Mouse (Mus musculus): ENCODE data around the gene Rab2b. TPM values are rescaled to one million over a fixed set of nuclear protein-coding genes. Genes with fewer than 3 reads are reported as not detected.

The Rab2b gene
- polyA plus RNA-seq, 1 experiment = 23.2 TPM

- H3K9ac ChIP-seq (ENCODE audit: low read depth, poor library complexity, severe bottlenecking) = no peak overlapping the region
- H3K9me3 ChIP-seq (replicated peaks; ENCODE audit: control insufficient read depth, insufficient read depth, low read length, poor library complexity, severe bottlenecking) = no peaks in the 10 kb centered on the region
- no peak overlapping the region for H3K27ac ChIP-seq (ENCODE audit: insufficient read depth, low read length)
- H3K27me3 ChIP-seq (ENCODE audit: control insufficient read depth, insufficient read depth, low read length, poor library complexity, severe bottlenecking) = no peaks in the 10 kb centered on the region
- no peak for TF ChIP-seq POLR2A (IDR thresholded peaks at IDR 0.05; ENCODE audit: insufficient read depth, low read length)
- no peak for TF ChIP-seq CTCF (IDR thresholded peaks at IDR 0.05; ENCODE audit: low read depth, low read length)
- TF ChIP-seq EP300 (IDR thresholded peaks at IDR 0.05; ENCODE audit: insufficient read depth, low read depth, low read length) = no peak
- peaks cover 61% of the 10 kb centered on the region for H3K36me3 ChIP-seq (ENCODE audit: control insufficient read depth, insufficient read depth, low read length, poor library complexity, severe bottlenecking)
- H3K4me3 ChIP-seq (ENCODE audit: low read depth, low read length) = no peak overlapping the region
- H3K4me1 ChIP-seq (ENCODE audit: control insufficient read depth, insufficient read depth, low read length) = no peaks in the 10 kb centered on the region
Measured at GRCm38 (mm10) chr14:52232249-52232648, 47.1 kb downstream of the Rab2b start.

GRCm38 (mm10) chr14:52225972-52226371, 53.4 kb downstream of the Rab2b start:
- no peak overlapping the region for H3K9ac ChIP-seq (ENCODE audit: low read depth, poor library complexity, severe bottlenecking)
- no peak for TF ChIP-seq CTCF (IDR thresholded peaks at IDR 0.05; ENCODE audit: low read depth, low read length)
- no peak for TF ChIP-seq POLR2A (IDR thresholded peaks at IDR 0.05; ENCODE audit: insufficient read depth, low read length)
- no peak for TF ChIP-seq EP300 (IDR thresholded peaks at IDR 0.05; ENCODE audit: insufficient read depth, low read depth, low read length)
- no peak overlapping the region for H3K4me3 ChIP-seq (ENCODE audit: low read depth, low read length)
- H3K36me3 ChIP-seq (ENCODE audit: control insufficient read depth, insufficient read depth, low read length, poor library complexity, severe bottlenecking) = peaks cover 75% of the 10 kb centered on the region
- no peaks in the 10 kb centered on the region for H3K27me3 ChIP-seq (ENCODE audit: control insufficient read depth, insufficient read depth, low read length, poor library complexity, severe bottlenecking)
- H3K27ac ChIP-seq (ENCODE audit: insufficient read depth, low read length) = no peak overlapping the region
- H3K4me1 ChIP-seq (ENCODE audit: control insufficient read depth, insufficient read depth, low read length) = no peaks in the 10 kb centered on the region
- H3K9me3 ChIP-seq (replicated peaks; ENCODE audit: control insufficient read depth, insufficient read depth, low read length, poor library complexity, severe bottlenecking) = no peaks in the 10 kb centered on the region

- Histone ChIP-seq H3K36me3 (ENCODE audit: control insufficient read depth, insufficient read depth, low read length, poor library complexity, severe bottlenecking) (peaks cover 73% of the 10 kb centered on the region), H3K27me3 (ENCODE audit: control insufficient read depth, insufficient read depth, low read length, poor library complexity, severe bottlenecking) (no peaks in the 10 kb centered on the region)
- TF ChIP-seq POLR2A (IDR thresholded peaks at IDR 0.05; ENCODE audit: insufficient read depth, low read length) = no peak
- TF ChIP-seq EP300 (IDR thresholded peaks at IDR 0.05; ENCODE audit: insufficient read depth, low read depth, low read length) = no peak
- TF ChIP-seq CTCF (IDR thresholded peaks at IDR 0.05; ENCODE audit: low read depth, low read length) = no peak
Measured at GRCm38 (mm10) chr14:52217261-52217660, 62.1 kb downstream of the Rab2b start.

More at GRCm38 (mm10) chr14:52217261-52217660, 62.1 kb downstream of the Rab2b start:
- H3K4me3 ChIP-seq (ENCODE audit: low read depth, low read length) = no peak overlapping the region
- no peak overlapping the region for H3K9ac ChIP-seq (ENCODE audit: low read depth, poor library complexity, severe bottlenecking)
- no peaks in the 10 kb centered on the region for H3K9me3 ChIP-seq (replicated peaks; ENCODE audit: control insufficient read depth, insufficient read depth, low read length, poor library complexity, severe bottlenecking)
- H3K27ac ChIP-seq (ENCODE audit: insufficient read depth, low read length) = no peak overlapping the region
- H3K4me1 ChIP-seq (ENCODE audit: control insufficient read depth, insufficient read depth, low read length) = no peaks in the 10 kb centered on the region

Other genes with a start within 250 kb of the Rab2b start
- not detected in 2 replicates for gene Olfr221, start 237.1 kb downstream of the Rab2b start, polyA plus RNA-seq (2011; ENCODE audit: insufficient read depth, insufficient read length, low read depth, missing spikeins)
- gene Hnrnpc, start 175.5 kb downstream of the Rab2b start, polyA plus RNA-seq (2011; ENCODE audit: insufficient read depth, insufficient read length, low read depth, missing spikeins) = 949 and 975 TPM in 2 replicates
- gene Rpgrip1, start 168.8 kb downstream of the Rab2b start, polyA plus RNA-seq (2011; ENCODE audit: insufficient read depth, insufficient read length, low read depth, missing spikeins) = 6.7 and 9.0 TPM in 2 replicates
- 217 and 224 TPM in 2 replicates for gene Supt16, start 82.1 kb downstream of the Rab2b start, polyA plus RNA-seq (2011; ENCODE audit: insufficient read depth, insufficient read length, low read depth, missing spikeins)
- 175 and 178 TPM in 2 replicates for gene Chd8, start 21.8 kb downstream of the Rab2b start, polyA plus RNA-seq (2011; ENCODE audit: insufficient read depth, insufficient read length, low read depth, missing spikeins)
- gene Tox4, start 399 bp downstream of the Rab2b start, polyA plus RNA-seq (2011; ENCODE audit: insufficient read depth, insufficient read length, low read depth, missing spikeins) = 66.5 and 67.4 TPM in 2 replicates
- 65.8 and 67.6 TPM in 2 replicates for gene Mettl3, start 25.6 kb upstream of the Rab2b start, polyA plus RNA-seq (2011; ENCODE audit: insufficient read depth, insufficient read length, low read depth, missing spikeins)
- gene Sall2, start 49.2 kb upstream of the Rab2b start, polyA plus RNA-seq (2011; ENCODE audit: insufficient read depth, insufficient read length, low read depth, missing spikeins) = 10.0 and 11.4 TPM in 2 replicates
- not detected in 2 replicates for gene Olfr1513, start 76.9 kb upstream of the Rab2b start, polyA plus RNA-seq (2011; ENCODE audit: insufficient read depth, insufficient read length, low read depth, missing spikeins)
- not detected in 2 replicates for gene Olfr1512, start 99.6 kb upstream of the Rab2b start, polyA plus RNA-seq (2011; ENCODE audit: insufficient read depth, insufficient read length, low read depth, missing spikeins)
- not detected in 2 replicates for gene Olfr1511, start 117.8 kb upstream of the Rab2b start, polyA plus RNA-seq (2011; ENCODE audit: insufficient read depth, insufficient read length, low read depth, missing spikeins)
- not detected in 2 replicates for gene Olfr1510, start 134.8 kb upstream of the Rab2b start, polyA plus RNA-seq (2011; ENCODE audit: insufficient read depth, insufficient read length, low read depth, missing spikeins)
- not detected in 2 replicates for gene Olfr1509, start 163.4 kb upstream of the Rab2b start, polyA plus RNA-seq (2011; ENCODE audit: insufficient read depth, insufficient read length, low read depth, missing spikeins)
- not detected in 2 replicates for gene Olfr1508, start 187.9 kb upstream of the Rab2b start, polyA plus RNA-seq (2011; ENCODE audit: insufficient read depth, insufficient read length, low read depth, missing spikeins)
- gene Olfr1507, start 216.2 kb upstream of the Rab2b start, polyA plus RNA-seq (2011; ENCODE audit: insufficient read depth, insufficient read length, low read depth, missing spikeins) = not detected in 2 replicates

Measured in ES-Bruce4 (cell line).